Mouse (Mus musculus) heart, embryonic 13.5 days (tissue): ENCODE data around the gene Klhl26. TPM values are rescaled to one million over a fixed set of nuclear protein-coding genes. Genes with fewer than 3 reads are reported as not detected.
"Not testable (repeated sequence)": the region's sequence is repeated elsewhere in the genome, so short reads cannot be mapped to it uniquely, and the experiment has no call there.

Experiments used
- ATAC-seq: fragments of 200-750 bp; cut with Nextera tagmentation; 2 replicates; pipeline ENCODE4 v1.8.0; 2017; ENCODE audit warnings: moderate TSS enrichment; ENCODE audit not compliant: insufficient number of reproducible peaks, low FRiP score, low TSS enrichment; ENCODE audit errors: extremely low read depth
- H3K27ac ChIP-seq: fragments of 300-500 bp; sonication (generic); replicated peaks from 2 replicates; pipeline ENCODE4 v1.5.1; 2015; ENCODE audit warnings: moderate library complexity, mild to moderate bottlenecking, inconsistent platforms
- H3K27me3 ChIP-seq: fragments of 300-500 bp; sonication (generic); replicated peaks from 2 replicates; pipeline ENCODE4 v1.6.1; 2015; ENCODE audit warnings: mild to moderate bottlenecking, inconsistent platforms
- H3K36me3 ChIP-seq: fragments of 300-500 bp; sonication (generic); 2 replicates; pipeline ENCODE4 v1.6.1; 2015; ENCODE audit warnings: mild to moderate bottlenecking, inconsistent platforms
- H3K4me1 ChIP-seq: fragments of 300-500 bp; sonication (generic); 2 replicates; pipeline ENCODE4 v1.6.1; 2015; ENCODE audit warnings: inconsistent platforms
- H3K4me2 ChIP-seq: fragments of 300-500 bp; sonication (generic); 2 replicates; pipeline ENCODE4 v1.6.1; 2015; ENCODE audit warnings: inconsistent platforms, mild to moderate bottlenecking, moderate library complexity
- H3K4me3 ChIP-seq: fragments of 300-500 bp; sonication (generic); 2 replicates; pipeline ENCODE4 v1.5.1; 2015; ENCODE audit warnings: moderate library complexity, mild to moderate bottlenecking, inconsistent platforms
- H3K9ac ChIP-seq: fragments of 300-500 bp; sonication (generic); 2 replicates; pipeline ENCODE4 v1.6.1; 2015; ENCODE audit warnings: inconsistent platforms, mild to moderate bottlenecking, moderate library complexity
- H3K9me3 ChIP-seq: fragments of 300-500 bp; sonication (generic); 2 replicates; pipeline ENCODE4 v1.6.1; 2016; ENCODE audit warnings: inconsistent platforms
- WGBS: fragments of 180-500 bp; shearing (Covaris S2); methylation state at CpG from one replicate; pipeline ENCODE4 v1.1.7; 2015; ENCODE audit warnings: mixed read lengths; 5-methylcytosine and 5-hydroxymethylcytosine counted together
- polyA plus RNA-seq: library from polyadenylated mRNA; unstranded; fragments of >200 nt; fragmentation: Nextera tagmentation; extraction: Ambion mirVana; gene quantifications from 2 replicates; pipeline ENCODE4 v1.2.1, GENCODE M21; 2015

Klhl26 gene
- 11.2 and 12.4 TPM in 2 replicates for polyA plus RNA-seq

- peak within 1 kb of the TSS; percentile 88 for H3K4me2 ChIP-seq
- peak within 1 kb of the TSS; percentile 83 for H3K4me3 ChIP-seq
- WGBS = under 1% methylated on average over 53 of the region's 53 CpGs
- H3K27me3 ChIP-seq = peaks cover 40% of the 10 kb centered on the region
- H3K36me3 ChIP-seq = 0 out of 2 replicates have a peak, but pooled peaks cover 3% of the 10 kb centered on the region
- H3K9ac ChIP-seq = peak within 1 kb of the TSS; percentile 94
- H3K27ac ChIP-seq = peak within 1 kb of the TSS; percentile 67
- peak; percentile 84 for ATAC-seq
- peaks cover 25% of the 10 kb centered on the region for H3K4me1 ChIP-seq
- H3K9me3 ChIP-seq = no peaks in the 10 kb centered on the region
Measured at GRCm38 (mm10) chr8:70476333-70477268, at the start of gene Klhl26. Gene Klhl26, minus strand, starts transcription at chr8:70476968.

- peak; percentile 76 for ATAC-seq
- no peaks in the 10 kb centered on the region for H3K9me3 ChIP-seq
- H3K4me2 ChIP-seq = peak overlapping the region; percentile 72
- peak overlapping the region; percentile 74 for H3K4me3 ChIP-seq
- H3K9ac ChIP-seq = peak overlapping the region; percentile 93
- WGBS = under 1% methylated on average over 51 of the region's 51 CpGs
- H3K36me3 ChIP-seq = peaks cover 24% of the 10 kb centered on the region
- no peaks in the 10 kb centered on the region for H3K27me3 ChIP-seq
- H3K27ac ChIP-seq = peak overlapping the region; percentile 85
- H3K4me1 ChIP-seq = peaks cover 27% of the 10 kb centered on the region
Measured at GRCm38 (mm10) chr8:70522592-70523403, 46.0 kb upstream of the Klhl26 start.

GRCm38 (mm10) chr8:70519606-70520005, 42.8 kb upstream of the Klhl26 start:
- no peak for ATAC-seq
- Histone ChIP-seq H3K27ac (no peak overlapping the region), H3K4me1 (peaks cover 16% of the 10 kb centered on the region), H3K36me3 (peaks cover 52% of the 10 kb centered on the region), H3K9me3 (no peaks in the 10 kb centered on the region), H3K4me2 (no peak overlapping the region), H3K27me3 (no peaks in the 10 kb centered on the region), H3K9ac (no peak overlapping the region), H3K4me3 (no peak overlapping the region)
- WGBS = 62% methylated on average over 2 of the region's 2 CpGs

GRCm38 (mm10) chr8:70519043-70519442, 42.3 kb upstream of the Klhl26 start:
- Histone ChIP-seq H3K9me3 (no peaks in the 10 kb centered on the region), H3K4me2 (no peak overlapping the region), H3K9ac (no peak overlapping the region), H3K27ac (no peak overlapping the region), H3K4me1 (peaks cover 16% of the 10 kb centered on the region), H3K4me3 (no peak overlapping the region), H3K36me3 (peaks cover 57% of the 10 kb centered on the region), H3K27me3 (no peaks in the 10 kb centered on the region)
- WGBS = 88% methylated on average over 6 of the region's 6 CpGs
- ATAC-seq = no peak

- no peaks in the 10 kb centered on the region for H3K9me3 ChIP-seq
- no peak overlapping the region for H3K9ac ChIP-seq
- H3K4me1 ChIP-seq = peaks cover 16% of the 10 kb centered on the region
- H3K27ac ChIP-seq = no peak overlapping the region
- H3K4me2 ChIP-seq = no peak overlapping the region
- no peak for ATAC-seq
- 72% methylated on average over 10 of the region's 10 CpGs for WGBS
- no peak overlapping the region for H3K4me3 ChIP-seq
- H3K27me3 ChIP-seq = no peaks in the 10 kb centered on the region
- H3K36me3 ChIP-seq = peaks cover 67% of the 10 kb centered on the region
Measured at GRCm38 (mm10) chr8:70517940-70518643, 41.3 kb upstream of the Klhl26 start.

- 49% methylated on average over 2 of the region's 2 CpGs for WGBS
- Histone ChIP-seq H3K36me3 (peaks cover 67% of the 10 kb centered on the region), H3K4me2 (no peak overlapping the region), H3K9ac (peak overlapping the region; percentile 54), H3K4me1 (peaks cover 38% of the 10 kb centered on the region), H3K27ac (peak overlapping the region; percentile 36), H3K27me3 (no peaks in the 10 kb centered on the region), H3K9me3 (no peaks in the 10 kb centered on the region), H3K4me3 (no peak overlapping the region)
- ATAC-seq = no peak
Measured at GRCm38 (mm10) chr8:70513441-70513840, 36.7 kb upstream of the Klhl26 start.

- ATAC-seq = no peak
- Histone ChIP-seq H3K27ac (peak overlapping the region; percentile 36; the same call in 1 of the 2 replicates), H3K4me1 (peaks cover 45% of the 10 kb centered on the region), H3K4me2 (peak overlapping the region; percentile 89; the same call in 1 of the 2 replicates), H3K9me3 (no peaks in the 10 kb centered on the region), H3K36me3 (peaks cover 67% of the 10 kb centered on the region), H3K27me3 (no peaks in the 10 kb centered on the region), H3K9ac (no peak overlapping the region), H3K4me3 (no peak overlapping the region)
- WGBS = 87% methylated on average over 11 of the region's 11 CpGs
Measured at GRCm38 (mm10) chr8:70512253-70512903, 35.6 kb upstream of the Klhl26 start.

GRCm38 (mm10) chr8:70511770-70512169, 35.0 kb upstream of the Klhl26 start:
- Histone ChIP-seq H3K27me3 (no peaks in the 10 kb centered on the region), H3K4me3 (no peak overlapping the region; the same call in 1 of the 2 replicates), H3K4me2 (peak overlapping the region; percentile 89; the same call in 1 of the 2 replicates), H3K36me3 (peaks cover 70% of the 10 kb centered on the region), H3K9ac (no peak overlapping the region), H3K4me1 (peaks cover 51% of the 10 kb centered on the region), H3K27ac (no peak overlapping the region), H3K9me3 (no peaks in the 10 kb centered on the region)
- WGBS = 89% methylated on average over 2 of the region's 2 CpGs
- ATAC-seq = no peak

- WGBS = 75% methylated on average over 6 of the region's 6 CpGs
- H3K27me3 ChIP-seq, H3K9me3 ChIP-seq, ATAC-seq: not testable (repeated sequence)
- Histone ChIP-seq H3K4me1 (peaks cover 52% of the 10 kb centered on the region), H3K4me3 (peak overlapping the region; percentile 98), H3K36me3 (peaks cover 64% of the 10 kb centered on the region), H3K9ac (peak overlapping the region; percentile 99), H3K27ac (peak overlapping the region; percentile 98), H3K4me2 (peak overlapping the region; percentile 89)
Measured at GRCm38 (mm10) chr8:70511174-70511573, 34.4 kb upstream of the Klhl26 start.

GRCm38 (mm10) chr8:70510228-70510915, 33.6 kb upstream of the Klhl26 start, which contains the start of gene Uba52:
Gene Uba52, minus strand, starts transcription at chr8:70510801.
- Histone ChIP-seq H3K9me3 (no peaks in the 10 kb centered on the region), H3K27ac (peak within 1 kb of the TSS; percentile 98), H3K4me3 (peak within 1 kb of the TSS; percentile 98), H3K27me3 (no peaks in the 10 kb centered on the region), H3K4me1 (peaks cover 60% of the 10 kb centered on the region), H3K9ac (peak within 1 kb of the TSS; percentile 99), H3K36me3 (peaks cover 56% of the 10 kb centered on the region), H3K4me2 (peak within 1 kb of the TSS; percentile 89)
- 1% methylated on average over 74 of the region's 74 CpGs for WGBS
- ATAC-seq = peak; percentile 82
